Mouse (Mus musculus): Measurements from ENCODE around the gene Nuak2.
"Not testable (repeated sequence)": the region's sequence is repeated elsewhere in the genome, so short reads cannot be mapped to it uniquely, and the experiment has no call there.

Gene Nuak2

DNA sequence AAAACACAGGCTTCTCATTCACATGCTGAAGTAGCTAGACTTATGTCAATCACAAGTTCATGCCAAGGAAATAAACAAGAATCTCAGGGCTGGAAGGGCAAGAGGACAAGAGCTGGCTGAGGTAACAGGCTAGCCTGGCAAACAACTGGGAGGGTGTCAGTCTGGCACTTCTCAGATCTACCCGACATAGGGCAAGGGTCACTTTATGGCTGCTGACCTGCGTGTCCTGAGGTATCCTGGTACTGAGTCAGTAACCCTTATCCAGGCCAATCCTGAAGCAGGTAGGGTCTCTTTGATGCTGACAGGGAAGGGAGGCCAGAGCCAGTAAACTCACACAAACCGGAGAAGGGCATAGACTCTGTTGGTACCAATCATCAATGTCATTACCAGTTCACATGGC is 12.6 kb downstream of the Nuak2 start:
- no peak for DNase-seq

DNA sequence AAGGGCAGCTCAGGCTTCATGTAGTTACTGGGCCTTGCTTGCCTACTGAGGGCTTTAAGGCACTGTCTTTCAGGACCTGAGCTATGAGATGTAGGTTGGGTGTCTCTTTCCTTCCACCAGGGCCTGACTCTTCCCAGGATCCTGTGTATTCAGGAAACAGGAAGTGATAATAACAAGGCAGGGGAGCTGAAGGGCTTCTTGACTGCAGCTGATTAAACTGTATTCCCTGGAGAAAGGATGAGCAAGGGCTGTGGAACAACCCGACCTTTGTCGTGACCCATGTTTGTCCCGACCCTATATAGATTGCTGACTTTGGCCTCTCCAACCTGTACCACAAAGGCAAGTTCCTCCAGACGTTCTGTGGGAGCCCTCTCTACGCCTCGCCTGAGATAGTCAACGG is 13.7 kb downstream of the Nuak2 start:
- no peak for DNase-seq

DNA sequence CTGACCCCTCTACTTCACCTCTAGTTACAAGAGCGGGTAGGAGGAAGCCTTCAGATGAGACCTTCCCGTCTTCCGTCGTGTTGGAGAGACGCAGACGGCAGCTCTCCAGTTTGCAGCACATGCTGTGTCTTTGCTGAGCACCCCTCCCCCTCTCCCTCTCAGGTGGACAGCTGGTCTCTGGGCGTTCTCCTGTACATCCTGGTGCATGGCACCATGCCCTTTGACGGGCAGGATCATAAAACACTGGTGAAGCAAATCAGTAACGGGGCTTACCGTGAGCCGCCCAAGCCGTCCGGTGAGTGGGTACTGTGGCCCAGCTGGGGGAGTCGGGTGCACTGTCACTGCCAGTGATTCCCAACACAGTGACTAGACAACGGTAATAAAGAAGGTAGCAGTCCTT is 14.5 kb downstream of the Nuak2 start:
- peak; percentile 70 to 75 for DNase-seq

DNA sequence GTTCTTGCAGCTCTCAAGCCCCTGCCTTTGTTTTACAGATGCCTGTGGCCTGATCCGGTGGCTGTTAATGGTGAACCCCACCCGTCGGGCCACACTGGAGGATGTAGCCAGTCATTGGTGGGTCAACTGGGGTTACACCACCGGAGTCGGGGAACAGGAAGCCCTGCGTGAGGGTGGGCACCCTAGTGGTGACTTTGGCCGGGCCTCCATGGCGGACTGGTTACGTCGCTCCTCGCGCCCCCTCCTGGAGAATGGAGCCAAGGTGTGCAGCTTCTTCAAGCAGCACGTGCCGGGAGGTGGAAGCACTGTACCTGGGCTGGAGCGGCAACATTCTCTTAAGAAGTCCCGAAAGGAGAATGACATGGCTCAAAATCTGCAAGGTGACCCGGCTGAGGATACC is 15.4 kb downstream of the Nuak2 start:
- DNase-seq = no peak

DNA sequence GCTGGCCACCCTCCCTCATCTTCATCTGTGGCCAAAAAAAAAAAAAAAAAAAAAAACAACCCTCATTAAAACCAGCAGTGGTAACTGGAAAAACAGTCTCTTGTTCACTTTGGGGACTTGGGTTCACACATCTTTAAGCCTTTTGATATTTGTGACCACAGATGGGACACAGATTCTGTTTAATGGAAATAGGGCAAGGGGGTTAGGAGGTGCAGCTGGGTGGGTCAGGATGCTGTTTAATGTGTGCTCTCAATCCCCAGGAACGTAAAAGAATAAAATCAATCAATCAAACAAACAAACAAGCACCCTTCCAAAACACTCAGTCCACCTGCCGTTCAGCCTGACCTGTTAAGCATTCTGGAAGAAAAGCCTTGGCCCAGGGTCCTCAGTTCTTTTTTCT is 17.3 kb downstream of the Nuak2 start:
- no peak for DNase-seq

DNA sequence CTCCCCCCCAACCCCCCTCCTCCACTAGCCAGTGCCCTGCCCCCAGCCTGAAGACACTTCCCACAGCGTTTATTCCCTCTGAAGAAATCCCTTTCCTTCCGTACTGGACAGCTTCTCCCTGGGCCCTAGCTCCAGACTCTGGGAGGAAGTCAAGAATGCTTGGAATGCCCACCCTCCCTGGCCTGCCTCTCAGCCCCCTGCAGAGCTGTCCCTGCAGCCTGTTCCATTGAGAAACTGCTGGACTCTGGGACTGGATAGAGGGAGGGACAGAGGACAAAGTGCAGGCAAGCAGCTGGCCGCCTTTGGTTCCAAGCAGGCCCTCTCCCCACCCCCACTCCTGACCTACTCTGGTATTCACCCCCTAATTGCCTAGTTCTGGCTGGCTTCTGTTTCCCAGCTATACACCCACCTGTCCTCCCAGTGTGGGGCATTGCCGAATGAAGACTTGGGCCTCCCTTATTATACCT is 17.8 kb downstream of the Nuak2 start:
- DNase-seq = no peak

DNA sequence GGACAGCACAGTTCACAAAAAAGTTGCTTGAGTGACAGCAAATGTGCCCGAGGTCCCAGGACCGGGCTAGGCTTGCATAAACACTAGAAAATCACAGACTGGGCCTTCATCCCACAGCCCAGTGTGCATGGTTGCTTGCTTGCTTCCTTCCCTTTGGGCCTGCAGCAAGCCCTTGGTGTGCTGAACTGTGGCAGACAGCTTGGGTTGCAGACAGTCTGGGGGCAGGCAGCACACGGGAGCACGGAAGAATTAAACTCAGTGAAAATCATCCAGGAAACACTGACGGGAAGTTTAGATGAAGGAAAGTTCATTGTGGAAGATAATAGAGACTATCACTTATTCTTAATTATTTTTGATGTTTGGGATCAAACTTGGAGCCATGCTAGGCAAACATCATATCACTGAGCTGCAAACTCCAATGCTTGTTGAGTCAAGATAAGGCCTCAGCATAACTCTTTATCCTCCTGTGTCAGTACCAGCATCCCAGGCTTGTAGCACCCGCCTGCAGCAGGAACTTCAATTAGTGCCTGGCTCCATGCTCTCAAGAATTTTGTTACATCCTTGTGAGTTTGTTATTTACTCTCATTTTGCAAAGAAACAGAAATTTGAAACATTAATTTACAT is 18.4 kb downstream of the Nuak2 start:
- no peak for DNase-seq

DNA sequence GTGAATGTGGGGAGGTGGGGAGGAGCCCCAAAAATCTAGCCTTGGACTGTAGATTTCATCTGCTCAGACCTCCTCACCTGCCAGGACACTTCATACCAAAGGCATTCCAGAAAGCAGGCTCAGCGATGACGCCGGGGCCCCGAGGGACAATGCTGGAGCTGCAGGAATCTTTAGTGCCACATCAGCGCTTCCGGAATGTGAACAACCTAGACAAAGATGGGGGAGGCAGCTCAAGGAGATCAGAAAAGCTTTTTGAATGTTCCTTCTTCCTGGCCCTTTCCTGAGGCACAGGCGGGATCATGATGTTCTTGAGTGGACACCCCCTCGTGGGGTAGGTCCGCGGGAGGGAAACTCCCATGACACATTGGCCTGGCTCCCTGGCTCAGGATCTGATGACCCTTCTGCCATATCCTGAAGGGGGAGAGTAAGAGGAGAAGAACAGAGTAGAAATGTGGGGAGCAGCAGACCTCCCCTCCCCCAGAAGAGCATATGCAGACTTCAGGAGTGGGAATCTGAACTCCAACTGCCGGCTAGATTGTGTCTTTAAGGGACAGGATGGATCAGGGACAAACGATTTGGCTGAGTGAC is 19.5 kb downstream of the Nuak2 start:
- DNase-seq = no peak

DNA sequence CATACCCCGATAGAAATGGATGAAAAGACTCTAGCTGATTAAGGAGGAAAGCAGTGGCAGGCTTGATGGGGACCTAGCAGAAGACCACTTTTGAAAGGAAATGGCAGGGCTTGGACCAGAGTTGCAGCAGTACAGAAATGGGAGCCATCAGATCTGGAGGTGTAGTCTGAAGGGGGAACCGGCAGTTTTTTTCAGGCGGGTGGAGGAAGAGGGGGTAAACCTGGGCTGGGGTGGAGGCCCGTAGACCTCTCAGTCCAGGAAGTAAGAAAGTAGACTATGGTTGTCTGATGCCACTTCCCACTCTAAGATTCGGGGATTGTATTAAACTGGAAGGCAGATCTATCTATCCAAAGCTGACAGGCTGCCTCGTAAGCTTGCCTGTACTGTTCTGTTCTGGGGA is 21.0 kb downstream of the Nuak2 start:
- DNase-seq = no peak

DNA sequence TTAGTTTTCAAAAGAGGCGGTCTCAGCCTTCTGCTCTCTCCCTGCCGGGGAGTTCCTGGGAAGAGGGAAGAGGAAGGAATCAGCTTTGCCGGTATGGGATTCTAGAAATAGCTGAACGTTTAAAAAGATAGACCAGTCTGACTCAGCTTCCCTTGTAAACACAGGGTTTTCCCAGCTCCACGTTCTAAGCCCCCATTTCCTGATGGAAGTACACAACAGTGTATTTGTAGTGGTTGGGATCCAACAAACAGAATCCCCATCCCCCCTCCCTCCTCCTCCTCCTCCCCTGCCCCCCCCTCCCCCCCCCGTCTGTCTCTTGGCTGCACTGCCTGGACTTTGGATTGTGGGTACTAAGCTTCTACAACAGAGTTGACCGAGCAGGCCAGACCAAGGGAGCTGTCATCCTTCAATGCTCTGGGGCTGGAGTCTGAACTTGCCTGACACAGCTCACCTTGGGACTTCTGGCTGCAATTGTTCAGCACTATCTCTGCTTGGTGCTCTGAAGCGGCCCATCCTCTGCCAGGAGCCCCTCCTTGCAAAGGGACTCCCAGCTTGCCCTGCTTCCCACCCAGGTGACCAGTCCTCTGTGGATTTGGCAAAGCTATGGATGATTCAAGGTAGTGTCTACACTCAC is 22.2 kb downstream of the Nuak2 start:
- no peak for DNase-seq

DNA sequence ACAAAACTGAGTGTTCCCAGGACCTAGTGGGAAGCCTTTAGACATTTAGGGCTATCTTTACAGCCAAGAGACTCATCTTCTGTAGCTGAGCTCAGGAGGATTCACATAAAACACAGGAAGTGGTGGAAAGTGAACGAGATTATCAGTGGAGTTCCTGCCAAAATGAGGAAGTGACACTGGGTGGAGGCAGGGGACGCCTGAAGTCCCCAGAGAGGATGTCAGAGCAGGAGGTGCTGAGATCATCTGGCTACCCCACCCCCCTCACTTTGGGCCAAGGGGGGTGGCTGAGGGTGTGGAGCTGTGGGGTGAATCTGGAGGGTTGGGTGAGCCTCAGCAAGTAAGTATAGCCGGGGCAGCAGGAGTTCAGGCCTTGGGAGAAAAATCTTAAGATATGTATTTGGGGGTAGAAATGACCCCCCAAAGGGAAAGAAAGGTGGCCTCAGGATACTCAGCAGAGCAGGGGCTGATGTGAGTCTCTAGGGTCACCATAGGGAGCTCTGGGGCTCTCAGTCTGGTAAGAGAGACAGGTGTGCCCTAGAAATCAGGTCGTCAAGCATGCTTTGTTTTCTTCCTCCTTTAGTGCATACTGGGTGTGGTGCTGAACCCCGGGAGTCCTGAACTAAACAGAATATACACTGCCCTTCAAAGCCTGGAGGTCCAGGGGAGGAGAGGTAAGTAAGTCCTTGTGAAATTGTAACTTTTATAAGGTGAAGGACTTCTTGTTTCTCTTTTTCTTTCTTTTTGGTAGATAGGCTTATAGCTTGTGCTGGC is 26.0 kb downstream of the Nuak2 start:
- no peak for DNase-seq

DNA sequence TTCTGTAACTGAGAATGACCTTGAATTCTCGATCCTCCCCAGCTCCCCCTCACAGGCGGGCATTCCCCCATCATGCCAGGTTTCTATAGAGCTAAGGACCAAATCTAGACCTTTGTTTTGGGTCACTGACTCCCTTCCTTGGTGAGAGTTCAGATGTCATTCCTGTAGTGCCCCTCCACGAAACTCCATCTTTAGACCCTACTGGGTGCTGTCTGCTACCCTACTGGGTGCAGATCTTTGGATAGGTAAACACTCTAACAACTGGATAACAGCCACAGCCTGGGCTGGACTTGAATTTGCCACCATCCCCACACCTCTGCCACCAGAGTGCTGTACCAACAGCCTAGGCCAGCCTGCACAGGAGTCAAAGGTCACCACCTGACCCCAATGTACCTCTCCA is 26.6 kb downstream of the Nuak2 start:
- no peak for DNase-seq

DNA sequence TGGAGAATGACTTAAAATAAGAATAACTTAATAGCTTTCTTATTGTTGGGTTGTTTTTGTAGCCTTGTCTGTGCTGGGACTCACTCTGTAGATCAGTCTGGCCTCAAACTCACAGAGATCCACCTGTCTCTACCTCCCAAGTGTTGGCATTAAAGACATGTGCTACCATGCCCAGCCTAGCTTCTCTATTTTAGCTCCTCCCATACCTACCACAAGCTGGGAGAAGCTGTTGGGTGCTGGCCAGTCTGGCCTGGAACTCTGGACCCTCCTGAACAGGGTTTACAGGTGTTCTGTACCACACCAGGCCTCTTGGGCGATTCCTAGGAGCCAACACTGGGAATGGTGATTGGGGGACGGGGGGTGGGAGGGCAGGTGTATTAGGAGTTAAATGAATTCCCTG is 27.3 kb downstream of the Nuak2 start:
- DNase-seq = no peak

DNA sequence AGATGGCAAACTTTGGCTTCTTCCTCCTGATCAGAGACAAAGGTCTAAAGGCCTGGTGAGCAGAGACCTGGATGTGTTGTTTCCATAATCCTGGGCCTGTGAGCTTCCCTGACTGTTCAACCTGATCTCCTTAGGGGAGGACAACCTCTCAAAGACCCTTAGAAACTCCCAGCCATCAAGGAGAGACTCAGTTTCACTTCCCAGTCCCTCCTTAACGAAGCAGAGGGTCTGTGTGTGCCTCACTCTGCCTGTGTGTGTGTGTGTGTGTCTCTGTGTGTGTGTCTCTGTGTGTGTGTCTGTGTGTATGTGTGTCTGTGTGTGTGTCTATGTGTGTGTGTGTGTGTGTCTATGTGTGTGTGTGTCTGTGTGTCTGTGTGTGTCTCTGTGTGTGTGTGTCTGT is 27.7 kb downstream of the Nuak2 start:
- no peak for DNase-seq

DNA sequence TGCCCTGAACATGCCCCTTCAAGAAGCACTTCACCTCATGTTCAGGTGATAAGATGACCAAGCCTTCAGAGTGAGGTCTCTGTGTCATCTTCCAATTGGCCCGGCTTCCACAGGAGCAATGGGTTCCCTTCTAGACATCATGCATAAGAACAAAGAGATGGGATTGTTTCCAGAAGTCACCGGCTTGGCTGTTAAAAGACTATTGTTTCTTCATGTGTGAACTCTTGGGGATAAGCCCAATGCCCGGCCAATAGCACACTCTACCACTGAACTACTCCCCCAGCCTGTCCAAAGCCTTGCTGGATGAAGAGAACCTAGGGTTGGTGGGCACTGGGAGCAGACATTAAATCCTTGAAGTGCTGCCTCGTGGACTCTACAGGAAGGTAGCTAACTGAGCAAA is 29.6 kb downstream of the Nuak2 start:
- no peak for DNase-seq

DNA sequence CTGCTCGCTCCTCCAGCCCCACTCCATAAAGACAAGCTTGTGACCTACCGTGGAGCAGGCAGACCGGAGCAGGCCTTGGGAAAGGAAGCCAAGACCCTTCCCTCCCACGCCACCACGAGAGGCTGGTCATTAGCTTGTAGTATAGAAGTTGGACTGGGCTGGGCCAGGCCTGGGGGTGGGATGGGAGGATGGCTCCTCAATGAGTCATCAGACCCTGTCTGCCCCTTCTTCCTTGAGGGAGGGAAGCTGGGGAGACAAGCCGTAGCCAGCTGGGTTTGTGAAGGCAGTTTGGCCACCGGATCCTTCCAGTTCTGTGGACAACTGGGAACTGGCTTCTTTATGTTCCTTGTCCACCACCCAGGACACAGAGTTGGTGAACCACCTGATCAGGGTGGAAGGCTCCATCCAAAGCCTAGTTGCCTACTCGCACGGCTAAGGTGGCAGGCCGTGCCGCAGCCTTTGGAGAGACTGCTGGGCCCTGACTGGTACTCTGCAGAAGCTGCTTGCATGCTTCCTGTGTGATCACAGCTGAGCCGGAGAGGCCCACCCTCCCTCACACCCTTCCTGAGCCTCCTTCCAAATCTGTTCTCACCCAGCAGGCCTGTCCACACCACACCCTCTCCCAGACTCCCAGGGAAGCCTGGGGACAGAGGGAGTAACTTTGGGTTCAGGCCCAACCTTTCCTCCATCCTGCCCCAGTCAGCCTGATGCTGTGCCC is 30.4 kb downstream of the Nuak2 start:
- no peak for DNase-seq

DNA sequence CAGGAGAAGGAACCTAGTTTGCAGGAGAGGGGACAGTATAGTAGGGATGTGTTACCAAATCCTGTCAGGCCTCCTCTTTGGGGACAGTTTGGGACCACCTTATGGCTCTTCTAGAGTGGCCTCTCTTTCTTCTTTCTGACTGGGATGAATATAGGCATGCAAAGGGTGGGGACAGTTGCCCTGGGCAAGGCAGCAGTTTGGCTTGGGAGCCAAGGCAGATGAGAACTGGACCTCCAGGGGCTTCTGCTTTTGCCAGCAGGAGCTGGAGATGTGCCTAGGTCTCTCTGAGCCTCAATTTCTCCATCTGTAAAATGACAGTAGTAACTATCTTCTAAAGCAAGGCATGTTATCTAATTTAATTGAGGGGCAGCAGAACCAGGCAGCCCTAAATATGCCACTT is 31.0 kb downstream of the Nuak2 start:
- DNase-seq = no peak

DNA sequence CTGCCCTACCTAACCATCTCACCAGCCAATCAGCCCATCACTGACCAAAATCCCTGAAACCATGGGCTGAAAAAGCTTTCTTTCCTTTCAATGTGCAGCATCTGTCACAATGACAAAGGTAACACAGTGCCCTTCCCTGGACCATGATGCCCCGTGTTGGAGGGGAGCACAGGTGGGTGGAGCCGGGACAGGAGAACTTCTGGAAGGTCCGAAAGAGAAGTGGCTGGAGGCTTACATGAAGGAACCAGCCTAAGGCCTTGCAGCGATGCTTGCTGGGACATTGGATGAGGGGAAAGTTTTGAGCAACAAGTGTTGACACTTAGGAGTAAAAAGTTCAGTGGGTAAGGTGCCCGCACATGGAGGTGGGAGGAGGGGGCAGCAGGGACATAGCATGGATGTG is 32.5 kb downstream of the Nuak2 start:
- no peak for DNase-seq

DNA sequence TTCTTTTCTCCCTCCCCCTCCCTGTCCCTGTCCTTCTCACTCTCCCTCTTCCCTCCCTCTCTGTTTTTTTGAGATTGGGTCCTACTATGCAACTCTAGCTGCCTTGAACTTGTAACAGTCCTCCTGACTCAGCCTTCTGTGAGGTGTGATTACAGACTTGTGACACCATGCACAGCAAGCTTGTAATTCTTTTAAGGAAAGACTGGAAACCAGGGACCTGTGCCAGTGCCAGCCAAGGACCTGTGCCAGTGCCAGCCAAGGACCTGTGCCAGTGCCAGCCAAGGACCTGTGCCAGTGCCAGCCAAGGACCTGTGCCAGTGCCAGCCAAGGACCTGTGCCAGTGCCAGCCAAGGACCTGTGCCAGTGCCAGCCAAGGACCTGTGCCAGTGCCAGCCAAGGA is 33.1 kb downstream of the Nuak2 start:
- DNase-seq = not testable (repeated sequence)

DNA sequence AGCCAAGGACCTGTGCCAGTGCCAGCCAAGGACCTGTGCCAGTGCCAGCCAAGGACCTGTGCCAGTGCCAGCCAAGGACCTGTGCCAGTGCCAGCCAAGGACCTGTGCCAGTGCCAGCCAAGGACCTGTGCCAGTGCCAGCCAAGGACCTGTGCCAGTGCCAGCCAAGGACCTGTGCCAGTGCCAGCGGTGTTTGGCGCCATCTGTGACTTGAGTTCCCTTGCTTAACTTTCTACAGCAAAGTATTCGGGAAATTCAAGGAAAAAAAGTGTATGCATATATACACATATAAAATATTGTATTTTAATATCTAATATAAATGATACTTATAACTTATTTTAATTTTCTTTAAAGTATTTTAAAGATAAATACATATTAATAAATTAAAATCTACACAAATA is 33.7 kb downstream of the Nuak2 start:
- DNase-seq = peak in 1 of 2 experiments; percentile 50

DNA sequence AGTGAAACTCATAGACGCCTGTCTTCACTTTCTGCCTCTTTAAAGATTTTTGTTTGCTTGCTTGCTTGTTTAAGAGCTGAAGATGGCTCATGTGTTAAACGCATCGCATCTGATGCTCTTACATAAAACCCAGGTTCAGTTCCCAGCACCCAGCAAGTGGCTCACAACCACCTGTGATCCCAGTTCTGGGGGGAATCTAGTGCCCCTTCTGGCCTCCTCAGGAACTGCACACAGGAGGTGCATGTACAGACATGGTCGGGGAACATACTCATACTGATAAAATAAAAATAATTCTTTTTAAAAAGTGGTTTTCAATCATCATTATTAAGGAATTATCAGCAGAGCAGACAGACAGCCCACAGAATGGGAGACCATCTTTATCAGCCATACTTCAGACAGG is 35.1 kb downstream of the Nuak2 start:
- no peak for DNase-seq

DNA sequence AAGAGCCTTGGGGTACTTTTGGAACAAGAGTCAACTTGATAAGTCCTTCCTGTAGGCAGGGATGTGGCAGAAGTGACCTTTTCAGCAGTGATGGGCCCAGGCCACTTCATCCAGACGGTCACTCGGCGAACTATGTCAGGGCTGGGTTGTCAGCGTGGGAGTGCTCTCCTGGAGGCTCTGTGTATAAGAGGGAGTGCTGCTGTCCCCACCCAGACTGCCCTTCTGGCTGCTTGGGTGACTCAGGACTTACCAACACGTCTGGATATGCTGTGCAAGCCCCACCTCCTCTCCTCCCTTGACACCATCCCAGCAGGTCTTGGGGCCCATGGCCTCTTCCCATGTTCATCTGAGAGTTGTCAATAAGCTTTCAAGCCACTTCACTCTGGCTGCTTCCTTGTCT is 37.5 kb downstream of the Nuak2 start:
- DNase-seq = no peak

DNA sequence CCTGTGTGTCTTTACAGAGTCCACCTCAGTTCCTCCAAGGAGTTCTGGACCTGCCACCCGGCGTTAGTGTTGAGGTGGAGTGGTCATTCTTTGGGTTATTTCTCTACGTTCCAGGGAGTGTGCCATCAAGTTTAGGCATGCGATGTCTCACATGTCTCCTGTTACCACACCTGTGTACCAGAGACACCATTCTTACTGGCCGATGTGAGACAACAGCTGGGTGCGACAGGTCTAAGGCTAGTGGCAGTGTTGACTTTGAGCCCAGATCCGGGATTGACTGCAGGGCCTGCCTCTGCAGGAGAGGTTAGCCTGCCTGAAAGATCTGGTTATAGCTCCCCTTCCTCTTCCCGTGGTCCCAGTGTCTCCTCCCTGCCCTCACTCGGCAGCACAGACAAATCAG is 38.3 kb downstream of the Nuak2 start:
- no peak for DNase-seq
